Mouse (Mus musculus): ENCODE measurements around the gene Ghrl. TPM values are rescaled to one million over a fixed set of nuclear protein-coding genes. Genes with fewer than 3 reads are reported as not detected.

Gene Ghrl
- polyA plus RNA-seq, 1 experiment from 2014 or later, result 6.0 TPM

GRCm38 (mm10) chr6:113712718-113713117 lies 7.0 kb downstream of the Ghrl start:
- 89% methylated on average over 3 of the region's 3 CpGs for WGBS
- Histone ChIP-seq H3K4me2 (replicated peaks; ENCODE audit: low read depth, low read length) (no peak overlapping the region), H3K27me3 (replicated peaks; ENCODE audit: insufficient read depth, low read length) (no peaks in the 10 kb centered on the region), H3K36me3 (ENCODE audit: insufficient read depth, low read length) (peaks cover 58% of the 10 kb centered on the region), H3K27ac (ENCODE audit: low read length) (no peak overlapping the region), H3K4me3 (ENCODE audit: low read depth, low read length) (no peak overlapping the region), H3K9ac (replicated peaks; ENCODE audit: low read depth) (no peak overlapping the region), H3K4me1 (ENCODE audit: insufficient read depth, low read depth, low read length) (no peaks in the 10 kb centered on the region), H3K9me3 (ENCODE audit: low read length) (no peaks in the 10 kb centered on the region)
- ATAC-seq, result no peak
- TF ChIP-seq CTCF (IDR thresholded peaks at IDR 0.05) (no peak), EP300 (IDR thresholded peaks at IDR 0.05) (no peak)
- no peak for DNase-seq (ENCODE audit: low spot score)

GRCm38 (mm10) chr6:113697222-113698205 lies 22.2 kb downstream of the Ghrl start:
- peak overlapping the region; percentile 96 for H3K27ac ChIP-seq (ENCODE audit: low read length)
- H3K27me3 ChIP-seq (replicated peaks; ENCODE audit: insufficient read depth, low read length), result no peaks in the 10 kb centered on the region
- no peaks in the 10 kb centered on the region for H3K9me3 ChIP-seq (ENCODE audit: low read length)
- peak; percentile 52 for DNase-seq (ENCODE audit: low spot score)
- ATAC-seq, result peak; percentile 58
- H3K36me3 ChIP-seq (ENCODE audit: insufficient read depth, low read length), result peaks cover 6% of the 10 kb centered on the region; the same call in 1 of the 2 replicates
- H3K9ac ChIP-seq (replicated peaks; ENCODE audit: low read depth), result peak overlapping the region; percentile 82
- H3K4me3 ChIP-seq (ENCODE audit: low read depth, low read length), result peak overlapping the region; percentile 83
- WGBS, result under 1% methylated on average over 64 of the region's 113 CpGs
- H3K4me2 ChIP-seq (replicated peaks; ENCODE audit: low read depth, low read length), result peak overlapping the region; percentile 99
- no peak for TF ChIP-seq EP300 (IDR thresholded peaks at IDR 0.05)
- no peak for TF ChIP-seq CTCF (IDR thresholded peaks at IDR 0.05)
- peaks cover 7% of the 10 kb centered on the region; the same call in 1 of the 2 replicates for H3K4me1 ChIP-seq (ENCODE audit: insufficient read depth, low read depth, low read length)

- Histone ChIP-seq H3K27ac (ENCODE audit: low read length) (peak within 1 kb of the TSS; percentile 96), H3K27me3 (replicated peaks; ENCODE audit: insufficient read depth, low read length) (no peaks in the 10 kb centered on the region), H3K4me1 (ENCODE audit: insufficient read depth, low read depth, low read length) (peaks cover 7% of the 10 kb centered on the region; the same call in 1 of the 2 replicates), H3K9me3 (ENCODE audit: low read length) (no peaks in the 10 kb centered on the region), H3K36me3 (ENCODE audit: insufficient read depth, low read length) (no peaks in the 10 kb centered on the region), H3K4me2 (replicated peaks; ENCODE audit: low read depth, low read length) (peak within 1 kb of the TSS; percentile 99), H3K9ac (replicated peaks; ENCODE audit: low read depth) (peak within 1 kb of the TSS; percentile 82), H3K4me3 (ENCODE audit: low read depth, low read length) (peak within 1 kb of the TSS; percentile 83)
- DNase-seq (ENCODE audit: low spot score) (peak; percentile 100), ATAC-seq (peak; percentile 97)
- 1% methylated on average over 54 of the region's 58 CpGs for WGBS
- TF ChIP-seq CTCF (IDR thresholded peaks at IDR 0.05) (peak; percentile 48), EP300 (IDR thresholded peaks at IDR 0.05) (peak; percentile 69; the same call in 1 of the 2 replicates)
Measured at GRCm38 (mm10) chr6:113696582-113697221, 23.0 kb downstream of the Ghrl start, which contains the start of gene Tatdn2. Tatdn2 (plus strand) TSS chr6:113697050.

- 44% methylated on average over 4 of the region's 4 CpGs for WGBS
- Histone ChIP-seq H3K9me3 (ENCODE audit: low read length) (no peaks in the 10 kb centered on the region), H3K27ac (ENCODE audit: low read length) (peak overlapping the region; percentile 93), H3K27me3 (replicated peaks; ENCODE audit: insufficient read depth, low read length) (no peaks in the 10 kb centered on the region), H3K4me1 (ENCODE audit: insufficient read depth, low read depth, low read length) (peaks cover 10% of the 10 kb centered on the region; the same call in 1 of the 2 replicates), H3K4me3 (ENCODE audit: low read depth, low read length) (0 out of 2 replicates have a peak overlapping the region, but pooled peaks have one; percentile 83), H3K36me3 (ENCODE audit: insufficient read depth, low read length) (no peaks in the 10 kb centered on the region), H3K4me2 (replicated peaks; ENCODE audit: low read depth, low read length) (peak overlapping the region; percentile 40), H3K9ac (replicated peaks; ENCODE audit: low read depth) (no peak overlapping the region)
- TF ChIP-seq EP300 (IDR thresholded peaks at IDR 0.05), result no peak
- TF ChIP-seq CTCF (IDR thresholded peaks at IDR 0.05), result no peak
- DNase-seq (ENCODE audit: low spot score) (peak; percentile 71), ATAC-seq (no peak)
Measured at GRCm38 (mm10) chr6:113695766-113696355, 23.8 kb downstream of the Ghrl start.

GRCm38 (mm10) chr6:113695203-113695602 lies 24.5 kb downstream of the Ghrl start:
- no peaks in the 10 kb centered on the region for H3K9me3 ChIP-seq (ENCODE audit: low read length)
- H3K4me1 ChIP-seq (ENCODE audit: insufficient read depth, low read depth, low read length), result peaks cover 16% of the 10 kb centered on the region; the same call in 1 of the 2 replicates
- peak overlapping the region; percentile 93; the same call in 1 of the 2 replicates for H3K27ac ChIP-seq (ENCODE audit: low read length)
- TF ChIP-seq EP300 (IDR thresholded peaks at IDR 0.05) (no peak), CTCF (IDR thresholded peaks at IDR 0.05) (no peak)
- H3K27me3 ChIP-seq (replicated peaks; ENCODE audit: insufficient read depth, low read length), result no peaks in the 10 kb centered on the region
- ATAC-seq, result no peak
- 84% methylated on average over 1 of the region's 1 CpGs for WGBS
- no peaks in the 10 kb centered on the region for H3K36me3 ChIP-seq (ENCODE audit: insufficient read depth, low read length)
- H3K9ac ChIP-seq (replicated peaks; ENCODE audit: low read depth), result no peak overlapping the region
- no peak for DNase-seq (ENCODE audit: low spot score)
- no peak overlapping the region for H3K4me2 ChIP-seq (replicated peaks; ENCODE audit: low read depth, low read length)
- no peak overlapping the region for H3K4me3 ChIP-seq (ENCODE audit: low read depth, low read length)

Data from lung, postnatal 0 days (tissue).